Mouse (Mus musculus) C2C12 (cell line): ENCODE data around the gene Tnn. TPM values are rescaled to one million over a fixed set of nuclear protein-coding genes. Genes with fewer than 3 reads are reported as not detected.
A peak's percentile ranks its signal among the peaks of the same experiment; 100 is the strongest.

Experiments used
- H3K27me3 ChIP-seq: one replicate; pipeline ENCODE4 v1.6.1; 2011; ENCODE audit not compliant: control insufficient read depth, insufficient read depth, insufficient read length
- H3K36me3 ChIP-seq: one replicate; pipeline ENCODE4 v1.6.1; 2011; ENCODE audit not compliant: control insufficient read depth, insufficient read depth
- H3K4me3 ChIP-seq: one replicate; pipeline ENCODE4 v1.5.1; 2011; ENCODE audit warnings: mild to moderate bottlenecking, control low read depth; ENCODE audit not compliant: poor library complexity, insufficient read depth, severe bottlenecking
- H3K79me2 ChIP-seq: one replicate; pipeline ENCODE4 v1.6.1; 2011; ENCODE audit not compliant: control insufficient read depth, insufficient read depth
- H3K79me3 ChIP-seq: one replicate; pipeline ENCODE4 v1.6.1; 2011; ENCODE audit warnings: low read depth, control low read depth
- H3ac ChIP-seq: one replicate; pipeline ENCODE3; 2011; ENCODE audit warnings: low read depth; ENCODE audit not compliant: control insufficient read depth, insufficient read length
- CEBPB ChIP-seq: IDR thresholded peaks from one replicate; pipeline ENCODE4 v1.6.1; 2011; ENCODE audit warnings: low read depth, mild to moderate bottlenecking, control low read depth, moderate library complexity
- CTCF ChIP-seq: IDR thresholded peaks from one replicate; pipeline ENCODE4 v1.5.1; 2011; ENCODE audit not compliant: control insufficient read depth, insufficient read depth, insufficient read length
- FOSL1 ChIP-seq: IDR thresholded peaks from one replicate; pipeline ENCODE4 v1.8.0; 2011; ENCODE audit warnings: mild to moderate bottlenecking, low read length; ENCODE audit not compliant: poor library complexity, insufficient read depth, severe bottlenecking
- MAX ChIP-seq: IDR thresholded peaks from one replicate; pipeline ENCODE4 v1.6.1; 2011; ENCODE audit warnings: mild to moderate bottlenecking, control low read depth
- MYOD1 ChIP-seq: IDR thresholded peaks from one replicate; pipeline ENCODE4 v1.6.1; 2011; ENCODE audit warnings: low read depth; ENCODE audit not compliant: control insufficient read depth, insufficient read length
- MYOG ChIP-seq: IDR thresholded peaks from one replicate; pipeline ENCODE4 v1.6.1; 2011; ENCODE audit not compliant: control insufficient read depth, insufficient read length; ENCODE audit errors: extremely low read depth
- USF1 ChIP-seq: IDR thresholded peaks from one replicate; pipeline ENCODE4 v1.6.1; 2011; ENCODE audit warnings: low read depth, mild to moderate bottlenecking, control low read depth, moderate library complexity
- long read RNA-seq, 2 experiments: library from polyadenylated mRNA; unstranded; transcript quantifications; one replicate each; pipeline ENCODE4 v2.0.0; 2019 to 2020
- polyA plus RNA-seq: library from polyadenylated mRNA; unstranded; fragments of >200 nt; fragmentation: generic; extraction: Trizol; gene quantifications from one replicate; pipeline ENCODE4 v1.2.1, GENCODE M21; 2012; ENCODE audit warnings: missing spikeins

Tnn gene
- not detected for polyA plus RNA-seq
- long read RNA-seq, experiment 1: 0 reads
- long read RNA-seq, experiment 2: 0 reads

- Histone ChIP-seq H3K36me3 (no peaks in the 10 kb centered on the region), H3K27me3 (peaks cover 13% of the 10 kb centered on the region), H3K79me2 (no peaks in the 10 kb centered on the region), H3ac (no peak within 1 kb of the TSS), H3K79me3 (no peaks in the 10 kb centered on the region), H3K4me3 (no peak within 1 kb of the TSS)
- TF ChIP-seq CTCF (no peak), FOSL1 (no peak), MYOD1 (no peak)
These were observed at the start of gene Tnn for GRCm38 (mm10) chr1:160153480-160153879. Gene Tnn (minus strand): TSS chr1:160153580.

DNA sequence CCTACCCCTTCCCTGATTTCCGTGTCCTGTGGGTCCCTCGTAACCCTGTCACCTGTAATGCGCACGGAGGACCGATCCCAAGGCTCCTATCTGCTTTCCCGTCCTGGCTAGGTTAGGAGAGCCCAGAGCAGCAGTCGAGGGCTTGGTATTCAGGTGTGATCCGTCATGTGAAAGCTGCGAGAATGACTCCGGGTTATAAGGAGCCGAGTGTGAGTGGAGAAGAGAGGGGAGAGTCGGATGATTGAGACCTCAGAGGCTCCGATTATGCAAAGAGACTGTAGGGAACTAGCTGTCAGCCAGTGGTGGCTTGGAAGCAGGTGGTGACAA is 41.9 kb upstream of the Tnn start:
- H3K79me2 ChIP-seq: peaks cover 21% of the 10 kb centered on the region
- peaks cover 35% of the 10 kb centered on the region for H3K36me3 ChIP-seq
- peaks cover 19% of the 10 kb centered on the region for H3K79me3 ChIP-seq
- peak overlapping the region; percentile 97 for H3K4me3 ChIP-seq
- peak overlapping the region; percentile 93 for H3ac ChIP-seq
- TF ChIP-seq FOSL1 (no peak), CEBPB (no peak), USF1 (no peak), MYOG (no peak), CTCF (no peak), MAX (no peak), MYOD1 (no peak)
- no peaks in the 10 kb centered on the region for H3K27me3 ChIP-seq

DNA sequence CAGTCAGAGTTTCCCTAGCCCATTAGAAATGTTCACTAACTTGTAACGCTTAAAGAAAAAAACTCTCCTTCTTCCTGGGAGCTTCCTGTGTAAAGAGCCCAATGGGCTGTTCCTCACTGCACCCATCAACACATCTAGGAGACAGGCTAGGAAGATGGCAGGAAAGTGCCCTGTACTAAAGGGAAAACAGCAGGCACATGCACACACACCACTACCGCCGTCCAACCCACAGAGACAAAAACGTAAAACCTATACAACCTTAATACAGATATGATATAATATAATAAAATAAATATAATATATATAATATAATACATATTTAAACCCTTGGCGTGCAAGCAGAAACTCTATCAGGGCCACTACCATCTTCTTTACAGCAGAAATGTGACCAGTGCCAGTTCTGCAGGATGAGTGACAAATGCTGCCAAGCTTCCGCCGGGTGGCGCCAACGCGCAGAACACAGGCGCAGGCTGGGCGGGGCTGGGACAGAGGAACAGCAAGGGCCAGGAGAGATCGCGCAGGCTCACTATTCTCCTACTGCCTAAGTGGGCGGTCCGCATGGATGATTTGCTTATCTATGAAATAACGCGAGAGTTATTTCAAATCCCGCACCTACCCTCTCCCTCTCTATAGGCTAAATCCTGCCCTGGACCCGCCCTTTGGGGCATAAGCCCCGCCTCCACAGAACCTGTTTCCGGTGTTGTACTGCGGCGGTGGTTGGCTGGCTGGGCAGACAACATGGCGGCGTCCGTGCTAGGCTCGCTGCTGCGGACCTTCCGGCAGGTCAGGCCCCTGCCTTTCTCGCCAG is 41.4 kb upstream of the Tnn start, which contains the start of gene Mrps14:
TSS of gene Mrps14 (plus strand) at position 687 of the 808 bp plus-strand sequence.
- TF ChIP-seq MAX (no peak), FOSL1 (no peak), MYOG (no peak), CTCF (peak; percentile 85), MYOD1 (no peak), CEBPB (no peak)

GRCm38 (mm10) chr1:160184506-160184905 is 31.1 kb upstream of the Tnn start:
- H3K4me3 ChIP-seq: no peak overlapping the region

More for the DNA sequence above, 41.4 kb upstream of the Tnn start, which contains the start of gene Mrps14:
- H3K27me3 ChIP-seq: no peaks in the 10 kb centered on the region
- peak within 1 kb of the TSS; percentile 97 for H3K4me3 ChIP-seq
- H3K79me2 ChIP-seq: peaks cover 21% of the 10 kb centered on the region
- H3ac ChIP-seq: peak within 1 kb of the TSS; percentile 93
- peaks cover 29% of the 10 kb centered on the region for H3K36me3 ChIP-seq
- peaks cover 19% of the 10 kb centered on the region for H3K79me3 ChIP-seq

DNA sequence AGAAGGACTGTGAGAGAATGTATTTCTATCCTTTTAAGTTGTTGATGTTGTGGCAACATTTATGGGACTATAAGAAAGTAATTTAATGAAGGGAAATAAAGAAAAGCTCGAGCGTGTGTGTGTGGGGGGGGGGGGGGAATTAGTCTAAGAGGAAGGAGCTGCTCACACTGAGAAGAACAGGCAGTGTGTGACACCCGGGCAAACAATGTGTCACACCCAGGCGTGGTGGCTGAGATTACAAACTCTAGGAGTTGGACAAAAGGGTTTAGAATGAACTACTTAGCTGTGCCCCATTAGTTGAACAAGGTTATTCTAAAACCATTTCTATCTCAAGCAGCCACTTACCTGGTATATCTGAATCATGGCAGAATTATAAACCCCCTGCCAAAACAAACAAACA is 27.8 kb upstream of the Tnn start:
- TF ChIP-seq CEBPB (no peak), MAX (no peak), FOSL1 (no peak), CTCF (no peak), MYOD1 (no peak), MYOG (no peak), USF1 (no peak)
- Histone ChIP-seq H3K27me3 (no peaks in the 10 kb centered on the region), H3K79me2 (no peaks in the 10 kb centered on the region), H3ac (no peak overlapping the region), H3K4me3 (no peak overlapping the region), H3K36me3 (no peaks in the 10 kb centered on the region), H3K79me3 (no peaks in the 10 kb centered on the region)

More at GRCm38 (mm10) chr1:160184506-160184905, 31.1 kb upstream of the Tnn start:
- H3ac ChIP-seq: no peak overlapping the region
- no peaks in the 10 kb centered on the region for H3K79me2 ChIP-seq
- H3K27me3 ChIP-seq: no peaks in the 10 kb centered on the region
- H3K36me3 ChIP-seq: no peaks in the 10 kb centered on the region
- no peaks in the 10 kb centered on the region for H3K79me3 ChIP-seq
- TF ChIP-seq MYOD1 (no peak), FOSL1 (no peak), USF1 (no peak), MAX (no peak), CTCF (peak; percentile 4), CEBPB (no peak), MYOG (no peak)

GRCm38 (mm10) chr1:160176903-160177302 is 23.5 kb upstream of the Tnn start:
- no peaks in the 10 kb centered on the region for H3K36me3 ChIP-seq
- H3ac ChIP-seq: no peak overlapping the region
- H3K27me3 ChIP-seq: no peaks in the 10 kb centered on the region
- H3K79me2 ChIP-seq: no peaks in the 10 kb centered on the region
- H3K4me3 ChIP-seq: no peak overlapping the region
- TF ChIP-seq CEBPB: no peak
- no peaks in the 10 kb centered on the region for H3K79me3 ChIP-seq
